Mouse (Mus musculus): ENCODE measurements at regions not wholly inside any gene's neighbourhood (a gene's known extent, or its start where the extent isn't known, plus 50 kb on each side); places are given as distances from the start of the nearest gene placed in this dataset.

- TF ChIP-seq CTCF (IDR thresholded peaks at IDR 0.05; ENCODE audit: insufficient read depth, low read length) (no peak), POLR2A (IDR thresholded peaks at IDR 0.05; ENCODE audit: borderline replicate concordance, extremely low read depth, low read depth, low read length) (no peak)
- Histone ChIP-seq H3K4me1 (ENCODE audit: control insufficient read depth, insufficient read depth, low read length) (peaks cover 3% of the 10 kb centered on the region), H3K4me3 (replicated peaks; ENCODE audit: extremely low read depth, low read depth, low read length) (no peak overlapping the region)
- no peak for DNase-seq
- WGBS, result 52% methylated on average over 8 of the region's 8 CpGs
These were observed 101.1 kb downstream of the Lyplal1 start for GRCm38 (mm10) chr1:186015831-186016561.

- 62% methylated on average over 1 of the region's 1 CpGs for WGBS
These were observed 99.6 kb downstream of the Lyplal1 start for GRCm38 (mm10) chr1:186017547-186017946.

GRCm38 (mm10) chr1:186019511-186019910, 97.6 kb downstream of the Lyplal1 start:
- 75% methylated on average over 5 of the region's 5 CpGs for WGBS
- Histone ChIP-seq H3K4me1 (ENCODE audit: control insufficient read depth, insufficient read depth, low read length) (peaks cover 3% of the 10 kb centered on the region), H3K4me3 (replicated peaks; ENCODE audit: extremely low read depth, low read depth, low read length) (no peak overlapping the region)
- TF ChIP-seq POLR2A (IDR thresholded peaks at IDR 0.05; ENCODE audit: borderline replicate concordance, extremely low read depth, low read depth, low read length) (no peak), CTCF (IDR thresholded peaks at IDR 0.05; ENCODE audit: insufficient read depth, low read length) (no peak)
- no peak for DNase-seq

More at GRCm38 (mm10) chr1:186017547-186017946, 99.6 kb downstream of the Lyplal1 start:
- Histone ChIP-seq H3K4me3 (replicated peaks; ENCODE audit: extremely low read depth, low read depth, low read length) (no peak overlapping the region), H3K4me1 (ENCODE audit: control insufficient read depth, insufficient read depth, low read length) (peaks cover 3% of the 10 kb centered on the region)
- TF ChIP-seq CTCF (IDR thresholded peaks at IDR 0.05; ENCODE audit: insufficient read depth, low read length) (no peak), POLR2A (IDR thresholded peaks at IDR 0.05; ENCODE audit: borderline replicate concordance, extremely low read depth, low read depth, low read length) (no peak)
- DNase-seq, result no peak

- no peak for TF ChIP-seq CTCF (IDR thresholded peaks at IDR 0.05; ENCODE audit: insufficient read depth, low read length)
- no peak for TF ChIP-seq POLR2A (IDR thresholded peaks at IDR 0.05; ENCODE audit: borderline replicate concordance, extremely low read depth, low read depth, low read length)
- WGBS, result 68% methylated on average over 10 of the region's 10 CpGs
- DNase-seq, result no peak
- H3K4me3 ChIP-seq (replicated peaks; ENCODE audit: extremely low read depth, low read depth, low read length), result no peak overlapping the region
- no peaks in the 10 kb centered on the region for H3K4me1 ChIP-seq (ENCODE audit: control insufficient read depth, insufficient read depth, low read length)
These were observed 85.2 kb downstream of the Lyplal1 start for GRCm38 (mm10) chr1:186031951-186032350.

GRCm38 (mm10) chr1:186034443-186034842, 82.7 kb downstream of the Lyplal1 start:
- WGBS, result 49% methylated on average over 2 of the region's 2 CpGs

More at GRCm38 (mm10) chr1:186034443-186034842, 82.7 kb downstream of the Lyplal1 start:
- H3K4me1 ChIP-seq (ENCODE audit: control insufficient read depth, insufficient read depth, low read length), result no peaks in the 10 kb centered on the region
- TF ChIP-seq CTCF (IDR thresholded peaks at IDR 0.05; ENCODE audit: insufficient read depth, low read length), result no peak
- TF ChIP-seq POLR2A (IDR thresholded peaks at IDR 0.05; ENCODE audit: borderline replicate concordance, extremely low read depth, low read depth, low read length), result no peak
- no peak for DNase-seq
- no peak overlapping the region for H3K4me3 ChIP-seq (replicated peaks; ENCODE audit: extremely low read depth, low read depth, low read length)
